Mouse (Mus musculus) ES-E14 (cell line): Measurements from ENCODE around the gene Fthl17b. TPM values are rescaled to one million over a fixed set of nuclear protein-coding genes. Genes with fewer than 3 reads are reported as not detected.
A peak's percentile ranks its signal among the peaks of the same experiment; 100 is the strongest.
"Not testable (repeated sequence)": the region's sequence is repeated elsewhere in the genome, so short reads cannot be mapped to it uniquely, and the experiment has no call there.

Source experiments
- DNase-seq: peaks from one replicate; pipeline ENCODE4 v3.0.0-alpha.2; 2013; ENCODE audit warnings: low read depth, low spot score
- H3K27ac ChIP-seq: 2 replicates; pipeline ENCODE4 v1.5.1; 2012; ENCODE audit warnings: low read depth, mild to moderate bottlenecking, low read length, moderate library complexity, mixed read lengths; ENCODE audit not compliant: poor library complexity, insufficient read depth, severe bottlenecking
- H3K36me3 ChIP-seq: 2 replicates; pipeline ENCODE4 v1.6.1; 2012; ENCODE audit warnings: mild to moderate bottlenecking, low read length, moderate library complexity, mixed read lengths; ENCODE audit not compliant: control insufficient read depth, poor library complexity, insufficient read depth, severe bottlenecking
- H3K4me1 ChIP-seq, 2 experiments: fragments of 150-350 bp in 1 of 2; sonication (generic) in 1 of 2; 2 replicates each; pipeline ENCODE4 v1.6.1; 2012; ENCODE audit warnings: low read length in 2 of 2, mild to moderate bottlenecking in 1 of 2, mixed read lengths in 1 of 2; ENCODE audit not compliant: control insufficient read depth in 2 of 2, insufficient read depth in 2 of 2, poor library complexity in 1 of 2
- H3K4me3 ChIP-seq, 2 experiments: fragments of 150-350 bp in 1 of 2; sonication (generic) in 1 of 2; 2 replicates each; pipeline ENCODE4 v1.5.1; 2012; ENCODE audit warnings: low read length in 2 of 2, low read depth in 1 of 2, mild to moderate bottlenecking in 1 of 2, mixed read lengths in 1 of 2; ENCODE audit not compliant: insufficient read depth in 1 of 2, poor library complexity in 1 of 2, severe bottlenecking in 1 of 2
- H3K9ac ChIP-seq: 2 replicates; pipeline ENCODE4 v1.6.1; 2012; ENCODE audit warnings: low read depth, mild to moderate bottlenecking, low read length, mixed read lengths; ENCODE audit not compliant: poor library complexity, insufficient read depth, severe bottlenecking
- H3K9me3 ChIP-seq: fragments of 150-350 bp; sonication (generic); 2 replicates; pipeline ENCODE4 v1.6.1; 2012; ENCODE audit warnings: low read depth, mild to moderate bottlenecking, low read length; ENCODE audit not compliant: control insufficient read depth, insufficient read depth
- CHD2 ChIP-seq: IDR thresholded peaks from 2 replicates; pipeline ENCODE4 v1.6.1; 2014; ENCODE audit warnings: mild to moderate bottlenecking, low read depth, low read length, inconsistent platforms
- HCFC1 ChIP-seq: IDR thresholded peaks from 2 replicates; pipeline ENCODE4 v1.6.1; 2012; ENCODE audit warnings: low read length, inconsistent platforms, borderline replicate concordance; ENCODE audit not compliant: insufficient read depth
- MAFK ChIP-seq: IDR thresholded peaks from 2 replicates; pipeline ENCODE4 v1.6.1; 2014; ENCODE audit warnings: mild to moderate bottlenecking, low read depth, low read length, inconsistent platforms; ENCODE audit not compliant: insufficient read depth
- ZC3H11A ChIP-seq: IDR thresholded peaks from 2 replicates; pipeline ENCODE4 v1.6.1; 2012; ENCODE audit warnings: low read depth, mild to moderate bottlenecking, inconsistent platforms, low read length, borderline replicate concordance
- ZNF384 ChIP-seq: IDR thresholded peaks from 2 replicates; pipeline ENCODE4 v1.6.1; 2012; ENCODE audit warnings: low read depth, low read length, inconsistent platforms
- in situ Hi-C, 2 experiments: fragments of 600-800 bp; cut with MboI; formaldehyde crosslinking; loops; one replicate each; pipeline ENCODE4 v1.15.1; 2025; ENCODE audit warnings: low sequenced_read_pairs in 2 of 2, inconsistent platforms in 1 of 2; ENCODE audit not compliant: unreplicated experiment in 2 of 2
- total RNA-seq: library from RNA; depleted of rRNA; stranded (reverse); fragments of 300-350 nt; gene quantifications from 2 replicates; pipeline ENCODE4 v1.2.3, GENCODE M21; 2012; rRNA removed

The Fthl17b gene
- total RNA-seq: not detected in 2 replicates

GRCm38 (mm10) chrX:8962875-8963274 lies at the start of gene Fthl17b:
Fthl17b (minus strand) TSS chrX:8962975.
- H3K4me1 ChIP-seq, H3K9me3 ChIP-seq, H3K27ac ChIP-seq, DNase-seq, in situ Hi-C loops, H3K4me3 ChIP-seq, H3K36me3 ChIP-seq, H3K9ac ChIP-seq: not testable (repeated sequence)

- H3K4me1 ChIP-seq, in situ Hi-C loops, H3K36me3 ChIP-seq, DNase-seq, H3K27ac ChIP-seq, H3K9me3 ChIP-seq, H3K4me3 ChIP-seq, H3K9ac ChIP-seq: not testable (repeated sequence)
Observed at GRCm38 (mm10) chrX:8986655-8987054, 23.9 kb upstream of the Fthl17b start, which contains the start of gene Fthl17d. Fthl17d (minus strand) TSS chrX:8986755.

GRCm38 (mm10) chrX:8976459-8976858 lies 13.7 kb upstream of the Fthl17b start, which contains the start of gene Fthl17c:
Fthl17c (minus strand) TSS chrX:8976559.
- H3K4me1 ChIP-seq, H3K9ac ChIP-seq, DNase-seq, in situ Hi-C loops, H3K27ac ChIP-seq, H3K4me3 ChIP-seq, H3K9me3 ChIP-seq, H3K36me3 ChIP-seq: not testable (repeated sequence)

- in situ Hi-C loops, H3K9ac ChIP-seq, H3K36me3 ChIP-seq, H3K9me3 ChIP-seq, H3K4me3 ChIP-seq, H3K27ac ChIP-seq, H3K4me1 ChIP-seq: not testable (repeated sequence)
- peak; percentile 2 for DNase-seq
Observed at GRCm38 (mm10) chrX:8964618-8965017, 1.8 kb upstream of the Fthl17b start.

GRCm38 (mm10) chrX:8948130-8948805 lies 14.5 kb downstream of the Fthl17b start:
- peak; percentile 44 for DNase-seq
- H3K9me3 ChIP-seq, H3K4me1 ChIP-seq, H3K36me3 ChIP-seq, H3K9ac ChIP-seq, H3K27ac ChIP-seq, H3K4me3 ChIP-seq, in situ Hi-C loops: not testable (repeated sequence)
- TF ChIP-seq ZC3H11A: 0 out of 2 replicates have a peak, but pooled peaks have one; percentile 36

GRCm38 (mm10) chrX:8944041-8944440 lies 18.7 kb downstream of the Fthl17b start:
- TF ChIP-seq HCFC1 (no peak), MAFK (no peak), ZNF384 (no peak), CHD2 (no peak), ZC3H11A (no peak)
- in situ Hi-C loops: no loop called here
- no peak for DNase-seq

More at GRCm38 (mm10) chrX:8944041-8944440, 18.7 kb downstream of the Fthl17b start:
- H3K9me3 ChIP-seq: no peaks in the 10 kb centered on the region
- H3K9ac ChIP-seq: no peak overlapping the region
- no peaks in the 10 kb centered on the region for H3K4me1 ChIP-seq
- H3K4me3 ChIP-seq: no peak overlapping the region
- no peaks in the 10 kb centered on the region for H3K36me3 ChIP-seq
- no peak overlapping the region for H3K27ac ChIP-seq
